Mouse (Mus musculus) kidney, adult 2 months (tissue): ENCODE data around the gene Aebp2.

Source experiments
- CTCF ChIP-seq: fragments of 200-500 bp; conservative IDR thresholded peaks from 2 replicates; pipeline ENCODE4 v1.5.1; 2011; ENCODE audit warnings: low read depth, mild to moderate bottlenecking, control low read depth, low read length, moderate library complexity, mixed read lengths; ENCODE audit not compliant: insufficient read depth, insufficient read length
- POLR2A ChIP-seq: fragments of 200-500 bp; IDR thresholded peaks from one replicate; pipeline ENCODE4 v1.6.1; 2011; ENCODE audit warnings: low read depth, low read length, control low read depth

GRCm38 (mm10) chr6:140611282-140611681 lies 11.2 kb upstream of the Aebp2 start:
- no peak for TF ChIP-seq POLR2A
- TF ChIP-seq CTCF = no peak
